Mouse (Mus musculus) cerebellum, adult 9-11 months (tissue): ENCODE data around the gene Znhit2.

Experiments used
- DNase-seq: peaks from one replicate; pipeline ENCODE4 v3.0.0; 2022

The Znhit2 gene

GRCm38 (mm10) chr19:6047154-6047898 lies 13.7 kb upstream of the Znhit2 start:
- DNase-seq: peak; percentile 73

- peak; percentile 50 for DNase-seq
Measured at GRCm38 (mm10) chr19:6047899-6048166, 13.2 kb upstream of the Znhit2 start.

- peak; percentile 35 for DNase-seq
Measured at GRCm38 (mm10) chr19:6048681-6049410, 12.1 kb upstream of the Znhit2 start.

- DNase-seq: peak; percentile 25
Measured at GRCm38 (mm10) chr19:6052516-6052915, 8.5 kb upstream of the Znhit2 start.

GRCm38 (mm10) chr19:6054296-6054695 lies 6.7 kb upstream of the Znhit2 start:
- DNase-seq: peak; percentile 18

GRCm38 (mm10) chr19:6056696-6057095 lies 4.3 kb upstream of the Znhit2 start:
- peak; percentile 56 for DNase-seq

- DNase-seq: peak; percentile 99
Measured at GRCm38 (mm10) chr19:6057313-6058096, 3.5 kb upstream of the Znhit2 start, which contains the start of the genes Mrpl49 and Fau. Gene Mrpl49 (minus strand): TSS chr19:6057785. Gene Fau (plus strand): TSS chr19:6057844.

GRCm38 (mm10) chr19:6058513-6058912 lies 2.5 kb upstream of the Znhit2 start:
- DNase-seq: no peak

GRCm38 (mm10) chr19:6058966-6059365 lies 2.0 kb upstream of the Znhit2 start:
- DNase-seq: peak; percentile 37

- no peak for DNase-seq
Measured at GRCm38 (mm10) chr19:6061641-6062302, 780 bp downstream of the Znhit2 start.

- DNase-seq: no peak
Measured at GRCm38 (mm10) chr19:6062418-6062817, 1.4 kb downstream of the Znhit2 start.

- DNase-seq: no peak
Measured at GRCm38 (mm10) chr19:6063081-6063480, 2.1 kb downstream of the Znhit2 start.

GRCm38 (mm10) chr19:6066571-6066970 lies 5.6 kb downstream of the Znhit2 start:
- no peak for DNase-seq

- DNase-seq: peak; percentile 91
Measured at GRCm38 (mm10) chr19:6067011-6067723, 6.2 kb downstream of the Znhit2 start.

GRCm38 (mm10) chr19:6067724-6068415 lies 6.9 kb downstream of the Znhit2 start, which contains the start of gene Tm7sf2:
Gene Tm7sf2 (minus strand): TSS chr19:6068373.
- DNase-seq: peak; percentile 87

GRCm38 (mm10) chr19:6068951-6069350 lies 8.0 kb downstream of the Znhit2 start:
- no peak for DNase-seq

- DNase-seq: peak; percentile 23
Measured at GRCm38 (mm10) chr19:6069851-6070250, 8.9 kb downstream of the Znhit2 start.

GRCm38 (mm10) chr19:6070571-6071250 lies 9.7 kb downstream of the Znhit2 start:
- peak; percentile 37 for DNase-seq

GRCm38 (mm10) chr19:6071261-6071660 lies 10.3 kb downstream of the Znhit2 start:
- DNase-seq: no peak

- DNase-seq: no peak
Measured at GRCm38 (mm10) chr19:6073889-6074288, 12.9 kb downstream of the Znhit2 start.
